Mouse (Mus musculus) left cerebral cortex, adult 2 months (tissue): ENCODE measurements around the gene Pla2g2f. TPM values are rescaled to one million over a fixed set of nuclear protein-coding genes. Genes with fewer than 3 reads are reported as not detected.

ENCODE experiments used
- DNase-seq, 2 experiments: peaks; one replicate each; pipeline ENCODE4 v3.0.0; 2021 to 2022; ENCODE audit warnings: low spot score in 2 of 2, mixed read lengths in 1 of 2; ENCODE audit errors: extremely low spot score in 1 of 2
- H3K27ac ChIP-seq: fragments of 200-600 bp; 2 replicates; pipeline ENCODE4 v1.8.1; 2022
- H3K4me3 ChIP-seq: fragments of 200-600 bp; 2 replicates; pipeline ENCODE4 v1.8.1; 2022
- CTCF ChIP-seq: fragments of 200-600 bp; IDR thresholded peaks from 2 replicates; pipeline ENCODE4 v1.8.1; 2022; ENCODE audit warnings: antibody characterized with exemption, mild to moderate bottlenecking, moderate library complexity
- intact Hi-C: fragments of 180-260 bp; cut with DNase I; formaldehyde crosslinking; loops from one replicate; pipeline ENCODE4 v1.15.1; 2025
- long read RNA-seq, 2 experiments: library from polyadenylated mRNA; stranded (forward); transcript quantifications; one replicate each; pipeline ENCODE4 v2.0.0; 2021; ENCODE audit warnings: borderline mapping rate in 2 of 2
- total RNA-seq, 2 experiments: library from RNA; stranded (reverse); gene quantifications; 2 replicates each; pipeline ENCODE4 v1.2.3; 2021

Gene Pla2g2f
- not detected for total RNA-seq
- long read RNA-seq, experiment 1: 0 reads
- long read RNA-seq, experiment 2: 0 reads

DNA sequence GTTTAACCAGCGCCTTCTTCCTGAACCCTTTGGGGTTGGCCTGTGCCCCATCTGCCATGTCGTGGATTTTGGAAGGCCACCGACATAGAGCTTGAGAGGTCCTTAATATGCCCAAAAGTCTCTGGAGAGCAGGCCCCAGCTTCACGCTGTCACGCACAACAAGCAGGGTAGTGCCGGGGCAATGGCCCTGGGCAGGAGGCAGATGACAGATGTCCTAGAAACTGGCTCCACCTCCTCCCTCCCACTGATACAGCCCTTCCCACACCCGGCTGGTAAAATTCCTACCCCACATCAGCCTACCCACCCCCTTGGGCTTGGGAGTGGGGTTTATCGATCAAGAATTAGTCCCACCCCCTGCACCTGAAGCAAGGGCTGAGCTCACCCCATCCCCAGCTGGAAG is at the start of gene Pla2g2f:
Gene Pla2g2f (minus strand): TSS at position 211 of the 400 bp plus-strand sequence.
- no peak for DNase-seq
- no peak within 1 kb of the TSS for H3K4me3 ChIP-seq
- no peak for TF ChIP-seq CTCF
- intact Hi-C loops: no loop called here
- no peak within 1 kb of the TSS for H3K27ac ChIP-seq

DNA sequence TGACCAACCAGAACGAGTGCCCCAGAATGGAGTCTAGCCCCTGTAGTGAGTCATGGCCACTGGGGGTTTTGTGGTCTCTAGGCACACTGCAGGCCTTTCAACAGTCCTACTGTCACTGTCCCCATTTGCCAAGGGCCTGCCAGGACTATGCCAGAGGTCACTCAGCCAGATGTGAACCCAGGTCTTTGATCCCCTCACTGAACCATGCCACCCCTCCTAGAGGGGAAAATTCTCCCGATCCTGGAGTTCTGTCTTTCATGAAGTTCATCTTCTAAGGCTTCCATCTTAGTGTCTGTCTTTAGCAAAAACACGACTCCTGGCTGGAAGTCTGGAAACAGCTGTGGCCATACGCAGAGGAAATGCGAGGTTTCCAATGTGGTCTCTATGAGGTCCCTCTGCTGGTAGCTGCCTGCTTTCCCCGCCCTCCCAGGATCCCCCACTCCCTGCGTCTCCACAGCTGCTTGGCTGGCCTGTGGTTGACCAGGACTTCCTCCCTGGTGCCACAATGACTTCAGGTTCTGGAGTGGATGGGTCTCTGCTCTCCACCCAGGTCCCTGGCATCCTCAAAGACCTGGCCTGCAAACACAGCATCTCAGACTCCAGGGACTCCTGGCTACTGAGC is 49.6 kb upstream of the Pla2g2f start:
- intact Hi-C loops: no loop called here
- no peak for TF ChIP-seq CTCF
- DNase-seq: no peak
- no peak overlapping the region for H3K4me3 ChIP-seq
- H3K27ac ChIP-seq: no peak overlapping the region

- Histone ChIP-seq H3K27ac (peak overlapping the region; percentile 25; the same call in 1 of the 2 replicates), H3K4me3 (no peak overlapping the region)
- no peak for TF ChIP-seq CTCF
- DNase-seq: no peak
- intact Hi-C loops: no loop called here
These were observed 48.7 kb upstream of the Pla2g2f start for GRCm38 (mm10) chr4:138806160-138806559.

DNA sequence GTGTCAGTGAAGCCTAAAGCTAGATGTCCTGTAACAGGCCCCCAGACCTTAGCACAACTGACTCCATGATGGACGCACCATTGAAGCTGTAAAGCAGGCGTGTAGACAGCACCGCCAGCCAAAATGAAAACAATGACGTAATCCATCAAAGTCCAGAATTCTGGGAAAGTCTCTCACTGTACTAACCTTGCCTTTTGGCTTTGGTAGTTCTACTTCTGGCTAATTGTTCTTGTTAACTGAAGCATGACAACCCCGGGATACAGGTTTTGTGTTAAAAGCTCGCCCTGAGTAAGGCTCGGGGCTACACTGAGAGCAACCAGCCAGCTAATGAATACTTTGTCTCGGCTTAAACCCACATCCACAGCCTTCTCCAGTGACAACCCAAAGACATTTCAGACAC is 47.8 kb upstream of the Pla2g2f start:
- intact Hi-C loops: no loop called here
- DNase-seq: no peak
- Histone ChIP-seq H3K4me3 (no peak overlapping the region), H3K27ac (peak overlapping the region; percentile 25)
- TF ChIP-seq CTCF: no peak

DNA sequence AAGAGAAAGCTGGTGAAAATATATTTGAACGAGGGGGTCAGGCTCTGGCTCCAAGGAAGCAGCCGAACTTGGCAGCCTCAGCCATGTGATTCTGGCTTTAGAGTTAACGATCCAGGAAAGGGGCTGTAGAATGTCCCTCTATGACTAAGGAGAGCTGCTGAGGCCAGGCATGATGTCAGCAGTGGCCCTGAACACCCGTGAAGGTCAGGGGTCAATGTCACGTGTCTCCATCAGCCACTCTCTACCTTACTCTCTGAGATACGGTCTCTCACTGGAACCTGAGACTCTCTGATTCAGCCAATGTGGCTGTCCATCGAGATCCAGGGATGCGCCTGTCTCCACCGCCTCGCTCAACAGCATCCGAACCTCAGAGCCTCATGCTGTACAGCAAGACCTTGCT is 45.5 kb upstream of the Pla2g2f start:
- intact Hi-C loops: loop anchor here (2.0 kb wide), 1 partner anchor 48 kb away; no protein-coding TSS in a partner anchor
- TF ChIP-seq CTCF: no peak
- Histone ChIP-seq H3K4me3 (no peak overlapping the region), H3K27ac (peak overlapping the region; percentile 93)
- DNase-seq: no peak

DNA sequence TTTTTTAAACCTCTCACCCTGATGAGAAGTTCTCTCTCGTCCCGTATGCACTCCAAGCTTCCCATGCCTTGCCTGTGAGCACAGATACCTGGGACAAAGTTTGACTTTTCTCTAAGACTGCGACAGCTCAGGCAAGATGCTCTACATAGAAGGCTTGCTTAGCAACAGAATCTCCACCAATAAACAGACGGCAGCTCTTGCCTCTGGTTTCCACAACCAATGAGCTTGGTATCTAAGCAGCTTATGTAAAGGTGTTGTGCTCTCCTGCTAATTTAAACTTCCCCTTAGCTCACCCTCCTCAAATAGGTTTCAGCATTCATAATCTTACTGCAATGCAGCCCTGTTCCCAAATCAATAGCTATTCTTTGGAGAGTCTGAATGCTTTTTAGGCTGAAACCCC is 44.2 kb upstream of the Pla2g2f start:
- intact Hi-C loops: loop anchor here (2.0 kb wide), 1 partner anchor 49 kb away; no protein-coding TSS in a partner anchor
- no peak for TF ChIP-seq CTCF
- Histone ChIP-seq H3K27ac (peak overlapping the region; percentile 93), H3K4me3 (no peak overlapping the region)
- peak in 1 of 2 experiments; percentile 45 for DNase-seq

DNA sequence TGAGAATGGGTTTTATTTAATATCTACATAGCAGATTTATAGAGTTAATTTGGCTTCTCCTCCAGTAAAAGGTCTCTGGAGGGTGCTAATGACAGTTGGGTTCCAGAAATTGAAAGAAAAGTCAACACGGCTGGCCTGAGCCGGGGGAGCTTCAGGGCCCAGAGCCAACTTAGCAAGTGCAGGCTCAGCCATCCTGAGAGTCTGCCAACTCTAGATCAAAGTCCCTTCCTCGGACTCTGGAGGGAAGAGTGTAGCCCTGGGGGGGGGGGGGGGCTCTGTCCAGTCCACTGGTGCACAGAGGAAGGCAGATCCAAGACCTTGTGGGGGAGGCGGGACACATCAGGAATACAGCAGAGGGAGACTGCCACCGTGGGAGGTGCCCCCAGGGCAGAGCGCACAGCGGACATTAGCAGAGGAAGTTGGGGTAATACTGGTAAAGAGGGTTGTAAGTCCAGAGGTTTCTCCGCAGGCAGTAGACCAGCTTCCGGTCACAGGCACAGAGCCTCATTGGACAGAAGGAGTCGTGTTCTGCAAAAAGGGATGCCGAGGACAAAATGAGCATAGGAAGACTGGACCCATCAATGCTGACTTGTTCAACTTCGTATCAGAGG is 42.8 kb upstream of the Pla2g2f start:
- intact Hi-C loops: no loop called here

GRCm38 (mm10) chr4:138797217-138797570 is 39.8 kb upstream of the Pla2g2f start:
- DNase-seq: peak in 1 of 2 experiments; percentile 38
- H3K4me3 ChIP-seq: no peak overlapping the region
- intact Hi-C loops: no loop called here
- H3K27ac ChIP-seq: peak overlapping the region; percentile 81
- TF ChIP-seq CTCF: no peak

More for the DNA sequence above, 42.8 kb upstream of the Pla2g2f start:
- Histone ChIP-seq H3K27ac (peak overlapping the region; percentile 93), H3K4me3 (no peak overlapping the region)
- no peak for DNase-seq
- TF ChIP-seq CTCF: no peak

- DNase-seq: no peak
- intact Hi-C loops: no loop called here
- Histone ChIP-seq H3K27ac (peak overlapping the region; percentile 81), H3K4me3 (no peak overlapping the region)
- no peak for TF ChIP-seq CTCF
These were observed 39.2 kb upstream of the Pla2g2f start for GRCm38 (mm10) chr4:138796513-138797216.

DNA sequence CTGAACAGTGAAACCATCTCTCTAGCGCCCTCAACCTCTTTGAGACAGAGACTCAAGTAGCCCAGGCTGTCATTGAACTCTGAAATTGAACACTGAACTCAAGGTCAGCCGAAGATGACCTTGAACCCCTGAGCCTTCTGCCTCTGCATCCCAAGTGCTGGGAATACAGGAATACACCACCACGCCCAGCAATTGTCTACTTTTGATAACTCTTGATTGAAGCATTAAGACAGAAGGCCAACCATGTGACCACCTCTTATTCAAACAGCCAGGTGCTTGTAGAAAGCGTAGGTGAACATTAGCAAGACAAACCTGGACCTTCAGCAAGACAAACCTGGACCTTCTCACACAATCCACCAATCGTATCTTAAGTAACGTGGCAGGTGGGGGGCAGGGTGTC is 36.9 kb upstream of the Pla2g2f start:
- Histone ChIP-seq H3K4me3 (no peak overlapping the region), H3K27ac (no peak overlapping the region)
- intact Hi-C loops: loop anchor here (5.0 kb wide), 1 partner anchor 347 kb away; no protein-coding TSS in a partner anchor
- no peak for TF ChIP-seq CTCF
- no peak for DNase-seq

GRCm38 (mm10) chr4:138793276-138793675 is 35.9 kb upstream of the Pla2g2f start:
- DNase-seq: peak; percentile 63 to 70

GRCm38 (mm10) chr4:138792599-138792998 is 35.2 kb upstream of the Pla2g2f start:
- intact Hi-C loops: loop anchor here (2.0 to 5.0 kb wide), 2 partner anchors 84 to 345 kb away; no protein-coding TSS in a partner anchor
- no peak for TF ChIP-seq CTCF
- Histone ChIP-seq H3K27ac (no peak overlapping the region), H3K4me3 (no peak overlapping the region)
- no peak for DNase-seq

More at GRCm38 (mm10) chr4:138793276-138793675, 35.9 kb upstream of the Pla2g2f start:
- H3K27ac ChIP-seq: no peak overlapping the region
- TF ChIP-seq CTCF: peak; percentile 61
- no peak overlapping the region for H3K4me3 ChIP-seq
- intact Hi-C loops: loop anchor here (1.0 to 5.0 kb wide), 3 partner anchors 45 to 346 kb away; no protein-coding TSS in a partner anchor
